Mouse (Mus musculus) adrenal gland, postnatal 25 days (tissue): ENCODE measurements at regions not wholly inside any gene's neighbourhood (a gene's known extent, or its start where the extent isn't known, plus 50 kb on each side); places are given as distances from the start of the nearest gene placed in this dataset.

ENCODE experiments used
- DNase-seq: peaks from one replicate; pipeline ENCODE4 v3.0.0; 2021; ENCODE audit warnings: mixed read lengths

DNA sequence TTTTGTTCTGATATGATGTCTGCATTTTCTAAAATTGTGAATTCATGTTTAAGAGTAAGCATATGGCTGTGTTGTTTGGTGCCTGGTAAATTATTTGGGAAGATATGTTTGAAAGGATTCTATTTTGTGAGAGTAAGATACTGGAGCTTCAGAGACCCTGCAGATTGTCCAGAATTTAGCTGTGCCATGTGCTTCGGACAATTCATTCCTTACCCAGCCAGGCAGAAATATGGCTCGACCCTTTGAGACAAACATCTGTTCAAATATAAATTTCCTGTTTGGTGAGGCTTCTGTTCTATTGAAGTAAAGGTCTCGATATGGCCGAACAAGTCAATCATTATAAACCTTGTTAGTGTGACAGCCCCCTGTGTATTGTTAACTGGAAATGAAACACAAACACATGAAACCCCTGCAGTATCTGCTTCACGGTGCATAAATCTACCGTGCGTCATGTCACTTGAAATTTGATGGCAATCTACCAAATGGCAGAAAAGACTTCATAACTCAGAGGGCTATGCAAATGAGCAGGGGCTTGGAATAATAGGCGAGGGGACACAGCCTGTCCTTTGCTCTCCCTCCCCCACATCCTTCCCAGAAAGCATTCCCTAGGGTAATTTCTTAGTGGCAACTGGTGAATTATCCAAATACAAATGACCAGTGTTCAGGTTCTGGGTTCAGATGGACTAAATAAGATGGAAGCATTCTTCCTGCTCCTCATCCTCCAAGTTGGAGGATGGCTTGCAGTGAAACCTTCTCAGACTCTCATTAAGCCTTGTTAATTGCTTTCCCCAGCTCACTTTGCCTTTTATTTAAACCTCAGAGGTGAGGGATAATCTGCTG lies 61.8 kb downstream of the Adcyap1 start:
- no peak for DNase-seq

DNA sequence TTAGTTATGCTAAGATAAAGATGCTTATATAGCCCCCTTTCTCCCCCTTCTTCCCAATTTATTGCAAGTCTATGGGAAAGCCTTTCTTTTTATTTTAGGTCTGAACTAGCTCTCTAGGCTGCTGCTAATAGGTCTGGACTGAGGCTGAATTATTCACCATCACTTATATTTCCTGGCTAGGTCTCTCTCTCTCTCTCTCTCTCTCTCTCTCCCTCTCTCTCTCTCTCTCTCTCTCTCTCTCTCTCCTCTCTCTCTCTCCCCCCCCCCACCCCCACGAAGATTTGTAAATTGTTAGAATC lies 62.3 kb downstream of the Adcyap1 start:
- no peak for DNase-seq

DNA sequence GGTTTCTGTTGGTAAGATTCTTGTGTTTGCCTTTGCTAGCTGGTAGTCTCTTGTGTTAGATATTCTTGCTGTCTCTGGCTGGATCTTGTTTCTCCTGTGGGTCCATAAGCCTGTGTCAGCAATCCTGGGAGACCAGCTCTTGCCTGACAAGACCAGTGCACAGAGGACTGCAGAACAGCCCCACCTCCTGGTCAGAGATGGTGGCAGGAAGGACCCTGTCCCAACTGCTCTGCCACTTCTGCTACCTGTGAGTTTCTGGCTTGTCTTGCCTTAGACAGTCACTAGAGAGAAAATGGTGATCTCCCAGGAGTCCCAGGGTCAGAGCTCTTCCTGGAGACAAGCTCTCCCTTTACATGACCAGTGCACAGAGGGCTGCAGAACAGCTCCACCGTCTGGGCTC lies 107.3 kb downstream of the Adcyap1 start:
- peak; percentile 25 for DNase-seq

DNA sequence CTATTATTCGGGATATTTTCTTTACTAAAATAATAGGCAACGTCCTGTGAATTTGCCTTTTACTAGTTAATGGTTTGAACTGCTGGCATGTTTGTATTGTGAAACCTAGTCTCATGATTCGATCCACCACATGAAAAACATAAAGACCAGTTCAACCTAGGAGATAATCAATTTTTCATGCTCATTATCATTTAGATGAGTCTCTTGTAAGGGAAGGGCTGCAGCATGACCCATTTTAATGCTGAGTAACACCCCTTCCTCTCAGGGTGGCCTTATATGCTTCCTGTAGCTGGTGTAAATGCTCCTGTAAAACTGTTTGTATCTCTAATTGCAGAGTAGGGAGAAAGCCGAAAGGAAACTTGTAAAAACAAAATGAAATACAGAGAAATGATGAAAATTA lies 113.3 kb downstream of the Adcyap1 start:
- DNase-seq: no peak

DNA sequence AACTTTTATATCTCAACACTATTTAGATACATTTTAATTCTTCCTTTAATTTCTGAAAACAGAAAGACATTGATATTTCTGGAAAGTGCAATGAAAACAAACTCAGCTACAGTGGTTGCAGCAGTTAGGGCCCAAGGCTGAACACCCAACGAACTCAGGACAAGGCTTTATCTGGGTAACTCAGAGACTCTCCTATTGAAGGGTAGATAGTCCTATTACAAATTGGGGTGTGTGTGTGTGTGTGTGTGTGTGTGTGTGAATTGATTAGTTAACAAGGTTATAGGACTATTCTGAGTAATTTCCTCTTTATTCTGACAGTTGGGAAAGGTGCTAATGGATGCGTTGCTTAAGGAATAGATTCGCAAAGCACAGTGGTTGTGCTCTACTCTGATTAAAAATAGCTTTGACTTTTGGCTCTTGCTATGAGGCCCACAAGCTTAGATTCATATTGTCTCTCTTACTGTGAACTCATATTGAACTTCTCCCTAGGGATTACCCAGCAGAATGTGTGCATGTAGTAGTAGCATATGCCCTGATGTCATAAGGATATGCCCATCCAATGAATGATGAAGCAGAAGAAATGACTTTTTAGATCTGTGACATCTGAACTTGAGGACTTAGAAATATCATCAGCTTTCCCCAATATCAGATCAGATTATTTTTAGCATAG lies 114.0 kb downstream of the Adcyap1 start:
- no peak for DNase-seq

DNA sequence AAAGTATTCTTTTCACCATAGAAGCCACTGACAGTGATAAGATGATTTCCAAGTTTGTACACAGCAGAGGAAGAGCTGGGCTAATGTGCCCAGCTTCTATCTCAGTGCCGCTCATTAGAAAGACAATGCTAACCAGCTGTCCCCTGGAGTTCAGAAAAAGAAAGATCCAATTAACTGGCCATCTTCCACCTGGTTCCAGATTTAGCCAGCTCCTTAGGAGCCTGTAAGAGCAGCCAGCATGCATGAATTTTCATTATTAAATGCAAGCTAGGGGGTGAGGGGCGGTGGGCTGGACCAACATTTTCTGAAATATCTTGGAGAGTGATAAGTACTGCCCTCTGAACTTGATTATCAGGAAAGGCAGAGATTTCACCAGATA lies 114.5 kb downstream of the Adcyap1 start:
- no peak for DNase-seq

DNA sequence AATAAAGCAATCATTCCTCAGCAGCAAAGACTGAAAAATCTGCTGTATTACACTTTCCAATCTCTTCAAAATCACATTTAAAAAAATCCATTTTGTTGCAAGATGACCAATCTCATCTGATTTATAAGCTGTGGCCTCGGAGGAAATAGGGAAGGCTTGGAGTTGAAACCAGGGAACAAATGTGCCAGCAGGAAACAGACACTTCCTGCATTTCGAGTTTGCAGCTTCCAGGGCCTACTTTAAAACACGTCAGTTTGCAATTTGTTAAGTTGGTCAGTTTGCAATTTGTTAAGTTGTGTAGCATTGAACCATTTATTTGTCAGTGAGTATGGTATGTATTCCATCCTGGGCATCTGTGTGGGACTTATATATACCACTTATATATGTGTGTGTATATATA lies 115.3 kb downstream of the Adcyap1 start:
- DNase-seq: no peak

DNA sequence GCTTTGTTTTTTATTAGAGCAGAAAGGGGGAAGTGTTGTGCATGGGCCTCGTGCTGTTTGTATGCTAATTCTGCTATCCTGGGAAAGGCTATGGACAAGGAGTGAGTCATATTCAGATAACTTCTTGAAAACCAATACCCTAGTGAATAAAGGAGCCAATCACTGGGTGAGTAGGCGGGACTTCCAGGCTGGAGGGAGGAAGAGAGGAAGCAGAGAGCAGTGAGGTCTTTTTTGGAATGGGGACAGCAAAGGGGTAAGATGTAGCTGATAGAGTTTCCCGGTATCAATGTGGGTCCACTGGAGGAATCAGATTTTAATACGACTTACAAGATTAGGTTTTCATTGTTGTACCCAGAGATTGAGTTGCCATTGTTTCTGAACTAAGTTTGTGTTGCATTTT lies 122.7 kb downstream of the Adcyap1 start:
- no peak for DNase-seq

DNA sequence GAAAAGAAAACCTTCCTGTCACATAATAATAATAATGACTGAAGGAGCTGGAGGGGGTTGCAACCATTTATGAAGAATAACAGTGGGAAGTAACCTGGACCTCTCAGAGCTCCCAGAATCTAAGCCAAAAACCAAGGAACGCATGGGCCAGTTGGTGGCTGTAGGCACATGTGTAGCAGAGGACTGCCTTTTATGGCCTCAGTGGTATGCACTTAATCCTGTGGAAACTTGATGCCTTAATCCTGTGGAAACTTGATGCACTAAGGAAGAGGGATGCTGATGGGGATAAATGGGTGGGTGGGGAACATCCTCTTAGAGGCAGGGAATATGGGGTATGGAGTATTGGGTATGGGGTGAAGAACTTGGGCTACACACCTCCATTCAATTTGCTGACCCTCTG lies 138.8 kb downstream of the Adcyap1 start:
- DNase-seq: no peak

DNA sequence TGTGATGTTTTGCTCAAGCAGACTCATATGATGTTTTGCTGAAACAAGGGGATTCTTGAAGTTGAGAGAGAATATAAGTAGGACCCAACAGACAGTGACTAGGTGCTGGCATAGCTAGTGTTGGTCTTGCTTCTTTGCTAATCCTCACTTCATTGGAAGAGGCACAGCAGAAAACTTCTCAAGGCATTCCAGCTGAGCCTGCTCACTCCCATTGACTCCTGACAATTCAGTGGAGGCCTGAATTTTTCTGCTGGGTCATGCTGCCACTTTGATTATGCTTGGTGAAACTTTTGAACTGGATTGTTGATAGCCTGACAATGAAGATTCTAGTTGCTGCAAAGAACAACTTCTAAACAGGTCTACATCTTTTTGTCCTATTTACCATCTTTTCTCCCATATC lies 156.4 kb downstream of the Adcyap1 start:
- DNase-seq: no peak

DNA sequence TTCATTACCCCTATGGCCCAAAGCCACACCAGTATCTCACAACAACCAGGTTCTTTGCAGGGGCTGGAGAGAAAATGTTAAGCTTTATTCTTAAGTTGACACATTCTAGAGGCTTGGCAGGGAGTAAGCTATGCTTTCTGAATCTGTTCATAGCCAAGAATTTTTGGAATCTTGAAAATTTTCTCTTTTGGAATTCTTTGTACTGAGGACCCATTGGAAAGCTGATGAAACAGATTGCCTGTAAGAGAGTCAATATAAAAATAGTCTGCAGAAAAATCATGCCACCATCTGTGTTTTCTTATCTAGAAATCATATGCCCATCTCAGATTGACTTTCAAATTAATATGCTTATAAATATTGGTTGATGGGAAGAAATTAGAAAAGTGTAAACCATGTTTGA lies 164.1 kb downstream of the Adcyap1 start:
- no peak for DNase-seq

DNA sequence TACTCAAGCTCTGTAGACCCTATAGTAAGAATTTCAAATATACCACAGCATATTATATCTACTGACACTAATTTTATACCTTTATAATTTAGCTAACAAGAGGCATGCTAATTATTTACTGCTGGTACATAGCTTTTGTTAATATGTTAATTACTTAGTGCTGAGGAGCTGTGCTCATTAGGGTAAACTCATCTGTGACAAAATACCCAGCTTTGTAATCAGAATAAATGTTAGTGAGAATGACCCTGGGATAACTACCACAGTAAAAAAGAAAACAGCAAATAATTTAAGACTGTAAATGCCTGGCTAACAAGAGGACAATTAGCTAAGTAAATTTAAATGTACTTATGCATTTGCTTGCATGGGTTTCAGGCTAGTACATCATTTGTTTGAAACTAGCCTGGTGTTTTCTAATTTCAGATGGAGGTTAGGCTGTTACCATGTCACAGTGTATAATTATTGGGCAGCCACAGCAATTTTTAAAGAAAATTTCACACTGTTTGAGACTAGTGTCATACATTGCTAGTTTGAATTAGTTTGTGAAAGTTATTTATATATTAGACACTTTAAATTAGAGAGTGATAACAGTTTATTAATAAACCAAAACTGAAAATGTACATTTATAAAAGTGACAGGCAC lies 178.8 kb downstream of the Adcyap1 start:
- no peak for DNase-seq

DNA sequence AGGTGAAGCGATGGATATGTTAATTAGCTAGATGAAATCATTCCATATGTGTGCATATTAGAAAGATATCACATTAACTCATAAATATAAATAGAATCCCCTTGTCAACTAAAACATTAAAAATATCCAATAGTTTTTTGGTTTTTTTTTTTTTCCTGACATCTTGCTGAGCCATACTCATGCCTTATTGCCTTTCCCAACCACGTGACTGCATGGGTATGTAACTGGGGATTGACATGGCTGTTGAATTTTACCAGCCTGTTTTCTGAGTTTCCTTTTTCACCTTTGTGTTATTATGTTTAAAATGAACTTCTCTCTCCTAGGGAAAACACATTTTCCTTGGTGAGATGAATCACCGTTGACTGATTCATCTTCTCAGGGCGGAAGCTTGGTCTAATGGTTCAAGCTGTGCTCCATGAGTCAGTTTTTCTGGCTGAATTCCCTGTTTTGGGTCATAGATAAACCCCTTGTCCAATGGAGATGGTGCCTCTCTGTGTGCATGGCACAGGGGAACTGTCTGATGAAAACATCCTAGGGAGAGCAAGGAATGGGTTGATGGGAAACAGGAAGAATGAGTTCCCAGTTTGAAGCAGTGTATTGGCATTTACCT lies 181.1 kb downstream of the Adcyap1 start:
- DNase-seq: peak; percentile 21

DNA sequence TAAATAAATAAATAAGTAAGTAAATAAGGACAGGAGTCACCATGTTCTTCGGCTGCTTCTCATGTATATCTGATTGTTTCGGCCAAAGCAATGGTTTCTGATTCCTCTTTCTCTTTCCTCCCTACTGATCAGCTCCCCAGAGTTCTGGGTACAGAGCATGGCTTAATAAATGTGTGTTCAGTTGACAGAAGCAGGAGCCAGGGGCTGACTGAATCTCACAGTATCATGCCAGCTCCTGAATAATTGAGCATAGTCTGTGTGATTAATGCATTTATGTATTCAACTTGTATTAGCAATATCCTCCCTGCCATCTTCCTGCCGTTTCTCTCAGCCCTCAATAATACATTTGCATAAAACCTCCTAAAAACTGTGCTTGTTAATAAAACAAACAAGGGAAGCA lies 191.4 kb downstream of the Adcyap1 start:
- no peak for DNase-seq

DNA sequence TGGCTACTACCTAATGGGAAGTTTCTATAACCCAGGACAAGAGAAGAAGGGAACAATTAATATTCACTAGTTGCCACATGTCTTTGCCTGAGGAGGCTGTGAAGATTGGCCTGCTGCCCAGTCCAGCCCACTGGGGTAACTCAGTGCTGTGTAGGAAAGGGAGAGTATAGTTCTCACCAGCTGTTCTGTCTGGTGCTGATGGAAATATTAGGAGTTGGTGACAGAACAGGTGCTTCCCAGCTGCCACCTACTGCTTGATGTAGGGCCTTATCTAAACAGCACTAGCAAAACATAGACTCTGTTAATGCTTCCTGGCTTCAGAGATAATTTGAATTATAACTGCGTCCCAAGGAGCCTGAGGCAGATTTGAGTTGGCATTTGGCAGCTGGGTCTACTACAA lies 210.5 kb downstream of the Adcyap1 start:
- no peak for DNase-seq
